Mouse (Mus musculus): ENCODE data around the gene Gm20388. TPM values are rescaled to one million over a fixed set of nuclear protein-coding genes. Genes with fewer than 3 reads are reported as not detected.

Gm20388 gene
- polyA plus RNA-seq, 1 experiment: 59.3 TPM

- no peak for TF ChIP-seq POLR2A (IDR thresholded peaks at IDR 0.05; ENCODE audit: borderline replicate concordance, extremely low read depth, insufficient read depth, insufficient read length, poor library complexity, severe bottlenecking)
- TF ChIP-seq CTCF (IDR thresholded peaks at IDR 0.05; ENCODE audit: borderline replicate concordance, extremely low read depth, insufficient read depth, insufficient read length): no peak
- DNase-seq (ENCODE audit: low read depth): no peak
Measured at GRCm38 (mm10) chr8:121391771-121392170, 1481.1 kb downstream of the Gm20388 start.

GRCm38 (mm10) chr8:121392482-121392881 lies 1481.8 kb downstream of the Gm20388 start:
- TF ChIP-seq CTCF (IDR thresholded peaks at IDR 0.05; ENCODE audit: borderline replicate concordance, extremely low read depth, insufficient read depth, insufficient read length) (no peak), POLR2A (IDR thresholded peaks at IDR 0.05; ENCODE audit: borderline replicate concordance, extremely low read depth, insufficient read depth, insufficient read length, poor library complexity, severe bottlenecking) (no peak)
- DNase-seq (ENCODE audit: low read depth): no peak

GRCm38 (mm10) chr8:121393111-121393510 lies 1482.5 kb downstream of the Gm20388 start:
- DNase-seq (ENCODE audit: low read depth): peak; percentile 80
- no peak for TF ChIP-seq POLR2A (IDR thresholded peaks at IDR 0.05; ENCODE audit: borderline replicate concordance, extremely low read depth, insufficient read depth, insufficient read length, poor library complexity, severe bottlenecking)
- TF ChIP-seq CTCF (IDR thresholded peaks at IDR 0.05; ENCODE audit: borderline replicate concordance, extremely low read depth, insufficient read depth, insufficient read length): peak; percentile 72

- TF ChIP-seq POLR2A (IDR thresholded peaks at IDR 0.05; ENCODE audit: borderline replicate concordance, extremely low read depth, insufficient read depth, insufficient read length, poor library complexity, severe bottlenecking): no peak
- no peak for TF ChIP-seq CTCF (IDR thresholded peaks at IDR 0.05; ENCODE audit: borderline replicate concordance, extremely low read depth, insufficient read depth, insufficient read length)
- DNase-seq (ENCODE audit: low read depth): no peak
Measured at GRCm38 (mm10) chr8:121394686-121395085, 1484.0 kb downstream of the Gm20388 start.

GRCm38 (mm10) chr8:121395316-121395715 lies 1484.7 kb downstream of the Gm20388 start:
- DNase-seq (ENCODE audit: low read depth): no peak
- no peak for TF ChIP-seq POLR2A (IDR thresholded peaks at IDR 0.05; ENCODE audit: borderline replicate concordance, extremely low read depth, insufficient read depth, insufficient read length, poor library complexity, severe bottlenecking)
- no peak for TF ChIP-seq CTCF (IDR thresholded peaks at IDR 0.05; ENCODE audit: borderline replicate concordance, extremely low read depth, insufficient read depth, insufficient read length)

- TF ChIP-seq POLR2A (IDR thresholded peaks at IDR 0.05; ENCODE audit: borderline replicate concordance, extremely low read depth, insufficient read depth, insufficient read length, poor library complexity, severe bottlenecking) (no peak), CTCF (IDR thresholded peaks at IDR 0.05; ENCODE audit: borderline replicate concordance, extremely low read depth, insufficient read depth, insufficient read length) (no peak)
- peak; percentile 59 for DNase-seq (ENCODE audit: low read depth)
Measured at GRCm38 (mm10) chr8:121396151-121396550, 1485.5 kb downstream of the Gm20388 start.

GRCm38 (mm10) chr8:121397201-121397698 lies 1486.6 kb downstream of the Gm20388 start:
- TF ChIP-seq CTCF (IDR thresholded peaks at IDR 0.05; ENCODE audit: borderline replicate concordance, extremely low read depth, insufficient read depth, insufficient read length) (no peak), POLR2A (IDR thresholded peaks at IDR 0.05; ENCODE audit: borderline replicate concordance, extremely low read depth, insufficient read depth, insufficient read length, poor library complexity, severe bottlenecking) (no peak)
- no peak for DNase-seq (ENCODE audit: low read depth)

GRCm38 (mm10) chr8:121398081-121398480 lies 1487.4 kb downstream of the Gm20388 start:
- TF ChIP-seq CTCF (IDR thresholded peaks at IDR 0.05; ENCODE audit: borderline replicate concordance, extremely low read depth, insufficient read depth, insufficient read length): no peak
- TF ChIP-seq POLR2A (IDR thresholded peaks at IDR 0.05; ENCODE audit: borderline replicate concordance, extremely low read depth, insufficient read depth, insufficient read length, poor library complexity, severe bottlenecking): no peak

GRCm38 (mm10) chr8:121398724-121399123 lies 1488.1 kb downstream of the Gm20388 start:
- no peak for DNase-seq (ENCODE audit: low read depth)

More at GRCm38 (mm10) chr8:121398081-121398480, 1487.4 kb downstream of the Gm20388 start:
- no peak for DNase-seq (ENCODE audit: low read depth)

GRCm38 (mm10) chr8:121399173-121399572 lies 1488.5 kb downstream of the Gm20388 start:
- no peak for DNase-seq (ENCODE audit: low read depth)
- TF ChIP-seq POLR2A (IDR thresholded peaks at IDR 0.05; ENCODE audit: borderline replicate concordance, extremely low read depth, insufficient read depth, insufficient read length, poor library complexity, severe bottlenecking) (no peak), CTCF (IDR thresholded peaks at IDR 0.05; ENCODE audit: borderline replicate concordance, extremely low read depth, insufficient read depth, insufficient read length) (0 out of 2 replicates have a peak, but pooled peaks have one; percentile 6)

More at GRCm38 (mm10) chr8:121398724-121399123, 1488.1 kb downstream of the Gm20388 start:
- no peak for TF ChIP-seq POLR2A (IDR thresholded peaks at IDR 0.05; ENCODE audit: borderline replicate concordance, extremely low read depth, insufficient read depth, insufficient read length, poor library complexity, severe bottlenecking)
- no peak for TF ChIP-seq CTCF (IDR thresholded peaks at IDR 0.05; ENCODE audit: borderline replicate concordance, extremely low read depth, insufficient read depth, insufficient read length)

- TF ChIP-seq POLR2A (IDR thresholded peaks at IDR 0.05; ENCODE audit: borderline replicate concordance, extremely low read depth, insufficient read depth, insufficient read length, poor library complexity, severe bottlenecking) (no peak), CTCF (IDR thresholded peaks at IDR 0.05; ENCODE audit: borderline replicate concordance, extremely low read depth, insufficient read depth, insufficient read length) (no peak)
- DNase-seq (ENCODE audit: low read depth): no peak
Measured at GRCm38 (mm10) chr8:121400581-121400980, 1489.9 kb downstream of the Gm20388 start.

- TF ChIP-seq CTCF (IDR thresholded peaks at IDR 0.05; ENCODE audit: borderline replicate concordance, extremely low read depth, insufficient read depth, insufficient read length): no peak
- TF ChIP-seq POLR2A (IDR thresholded peaks at IDR 0.05; ENCODE audit: borderline replicate concordance, extremely low read depth, insufficient read depth, insufficient read length, poor library complexity, severe bottlenecking): no peak
- DNase-seq (ENCODE audit: low read depth): no peak
Measured at GRCm38 (mm10) chr8:121403821-121404220, 1493.2 kb downstream of the Gm20388 start.

All from brain, embryonic 14.5 days (tissue).